Mouse (Mus musculus) forebrain, embryonic 14.5 days (tissue): ENCODE results near the gene Ush2a. TPM values are rescaled to one million over a fixed set of nuclear protein-coding genes. Genes with fewer than 3 reads are reported as not detected.

Experiments used
- ATAC-seq: fragments of 200-750 bp; cut with Nextera tagmentation; 2 replicates; pipeline ENCODE4 v1.8.0; 2017; ENCODE audit warnings: mild to moderate bottlenecking, moderate library complexity
- DNase-seq: peaks from one replicate; pipeline ENCODE4 v3.0.0-alpha.2; 2015; ENCODE audit warnings: low spot score
- H3K27ac ChIP-seq: fragments of 300-500 bp; sonication (generic); 2 replicates; pipeline ENCODE4 v1.5.1; 2014; ENCODE audit warnings: low read depth, mild to moderate bottlenecking, control low read depth, low read length, moderate library complexity
- H3K27me3 ChIP-seq: fragments of 300-500 bp; sonication (generic); replicated peaks from 2 replicates; pipeline ENCODE4 v1.6.1; 2014; ENCODE audit warnings: low read length, control low read depth, mixed read lengths; ENCODE audit not compliant: control insufficient read depth, insufficient read depth
- H3K36me3 ChIP-seq: fragments of 300-500 bp; sonication (generic); 2 replicates; pipeline ENCODE4 v1.6.1; 2014; ENCODE audit warnings: low read length, control low read depth; ENCODE audit not compliant: control insufficient read depth, insufficient read depth
- H3K4me1 ChIP-seq: fragments of 300-500 bp; sonication (generic); 2 replicates; pipeline ENCODE4 v1.6.1; 2014; ENCODE audit warnings: antibody characterized with exemption, low read length, control low read depth; ENCODE audit not compliant: control insufficient read depth, insufficient read depth
- H3K4me2 ChIP-seq: fragments of 300-500 bp; sonication (generic); 2 replicates; pipeline ENCODE4 v1.6.1; 2014; ENCODE audit warnings: mild to moderate bottlenecking, control low read depth, low read length
- H3K4me3 ChIP-seq: fragments of 300-500 bp; sonication (generic); 2 replicates; pipeline ENCODE4 v1.5.1; 2014; ENCODE audit warnings: low read depth, low read length, control low read depth
- H3K9ac ChIP-seq: fragments of 300-500 bp; sonication (generic); 2 replicates; pipeline ENCODE4 v1.6.1; 2014; ENCODE audit warnings: mild to moderate bottlenecking, low read length, control low read depth, moderate library complexity
- H3K9me3 ChIP-seq: fragments of 300-500 bp; sonication (generic); replicated peaks from 2 replicates; pipeline ENCODE4 v1.6.1; 2016; ENCODE audit warnings: low read length, control low read depth, mixed read lengths; ENCODE audit not compliant: control insufficient read depth
- WGBS: fragments of 180-500 bp; shearing (Covaris S2); extraction: QIAGEN DNeasy Blood & Tissue Kit; methylation state at CpG from one replicate; pipeline ENCODE4 v1.1.7; 2014; 5-methylcytosine and 5-hydroxymethylcytosine counted together
- polyA plus RNA-seq: library from polyadenylated mRNA; unstranded; fragments of >200 nt; fragmentation: Nextera tagmentation; extraction: Ambion mirVana; gene quantifications from 2 replicates; pipeline ENCODE4 v1.2.1, GENCODE M21; 2014

Gene Ush2a
- polyA plus RNA-seq, 1 experiment from 2014 or later = 0.30 TPM

DNA sequence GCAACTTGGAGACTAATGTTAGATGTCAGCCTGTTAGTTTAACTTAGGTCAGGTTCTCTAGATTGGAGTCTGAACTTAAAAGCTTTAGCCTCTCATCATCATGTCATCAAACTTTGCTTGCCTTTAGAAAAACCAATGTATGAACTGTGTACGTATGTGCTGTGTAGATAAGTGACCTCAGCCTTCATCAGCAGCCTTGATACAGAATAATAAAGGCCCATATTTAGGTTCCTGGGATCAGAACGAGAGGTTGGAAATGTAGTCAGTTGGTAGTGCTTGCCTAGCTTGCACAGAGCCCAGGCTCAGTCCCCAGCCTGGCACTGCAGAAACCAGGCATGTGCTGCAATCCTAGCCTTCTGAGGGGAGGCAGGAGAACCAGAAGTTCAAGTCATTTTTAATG, 562.4 kb downstream of the Ush2a start:
- DNase-seq (no peak), ATAC-seq (no peak)
- WGBS = 92% methylated on average over 2 of the region's 2 CpGs
- Histone ChIP-seq H3K27ac (no peak overlapping the region), H3K36me3 (no peaks in the 10 kb centered on the region), H3K27me3 (no peaks in the 10 kb centered on the region), H3K4me1 (no peaks in the 10 kb centered on the region), H3K4me2 (no peak overlapping the region), H3K4me3 (no peak overlapping the region), H3K9ac (no peak overlapping the region), H3K9me3 (no peaks in the 10 kb centered on the region)

DNA sequence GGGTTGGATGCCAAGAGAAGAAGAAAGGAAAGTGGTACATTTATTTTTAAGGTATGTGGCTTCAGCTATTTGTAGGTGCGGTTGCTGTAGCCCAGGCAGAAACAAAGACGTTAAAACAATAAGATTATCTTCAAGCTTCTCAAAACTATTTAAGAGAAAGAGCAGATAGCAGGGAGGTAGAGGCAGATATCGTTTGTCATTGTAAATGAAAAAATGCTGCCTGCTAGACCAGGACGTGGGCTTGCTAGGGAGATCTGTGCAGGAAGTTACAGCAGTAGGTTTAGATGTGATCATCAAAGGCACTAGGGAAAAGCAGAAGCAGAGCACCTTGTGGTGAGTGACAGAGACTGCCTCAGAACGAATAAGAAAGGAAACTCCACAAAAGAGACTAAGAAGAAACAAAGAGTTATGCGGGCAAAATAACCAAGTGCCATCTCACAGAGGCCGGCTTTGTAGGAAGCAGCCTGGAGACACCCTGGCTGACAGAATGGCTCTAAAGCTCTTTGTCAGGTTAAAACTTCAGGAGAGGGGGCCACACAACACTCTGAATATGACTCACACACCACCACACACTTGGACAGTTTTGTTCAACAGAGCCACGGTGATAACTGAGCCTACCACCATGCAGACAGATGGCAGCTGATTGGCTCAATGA, 563.2 kb downstream of the Ush2a start:
- no peaks in the 10 kb centered on the region for H3K27me3 ChIP-seq
- WGBS = 81% methylated on average over 8 of the region's 8 CpGs
- H3K36me3 ChIP-seq = no peaks in the 10 kb centered on the region
- ATAC-seq (no peak), DNase-seq (no peak)
- H3K9me3 ChIP-seq = no peaks in the 10 kb centered on the region
- no peaks in the 10 kb centered on the region for H3K4me1 ChIP-seq
- no peak overlapping the region for H3K4me3 ChIP-seq
- no peak overlapping the region for H3K4me2 ChIP-seq
- no peak overlapping the region for H3K9ac ChIP-seq
- no peak overlapping the region for H3K27ac ChIP-seq

- Histone ChIP-seq H3K27ac (no peak overlapping the region), H3K4me2 (no peak overlapping the region), H3K4me1 (no peaks in the 10 kb centered on the region), H3K4me3 (no peak overlapping the region), H3K27me3 (no peaks in the 10 kb centered on the region), H3K9ac (no peak overlapping the region), H3K36me3 (no peaks in the 10 kb centered on the region), H3K9me3 (no peaks in the 10 kb centered on the region)
- no peak for ATAC-seq
- DNase-seq = no peak
- WGBS = 77% methylated on average over 11 of the region's 11 CpGs
These were observed 568.9 kb downstream of the Ush2a start for GRCm38 (mm10) chr1:188830527-188831407.

GRCm38 (mm10) chr1:188833906-188834305, 572.1 kb downstream of the Ush2a start:
- H3K4me2 ChIP-seq = no peak overlapping the region
- WGBS = 10% methylated on average over 9 of the region's 9 CpGs
- no peaks in the 10 kb centered on the region for H3K36me3 ChIP-seq

GRCm38 (mm10) chr1:188834770-188835169, 572.9 kb downstream of the Ush2a start:
- H3K27me3 ChIP-seq = no peaks in the 10 kb centered on the region
- no peaks in the 10 kb centered on the region for H3K9me3 ChIP-seq
- DNase-seq (no peak), ATAC-seq (no peak)
- no peaks in the 10 kb centered on the region for H3K4me1 ChIP-seq
- 89% methylated on average over 3 of the region's 3 CpGs for WGBS
- no peak overlapping the region for H3K4me3 ChIP-seq
- no peak overlapping the region for H3K27ac ChIP-seq
- H3K36me3 ChIP-seq = no peaks in the 10 kb centered on the region
- no peak overlapping the region for H3K9ac ChIP-seq
- no peak overlapping the region for H3K4me2 ChIP-seq

More at GRCm38 (mm10) chr1:188833906-188834305, 572.1 kb downstream of the Ush2a start:
- ATAC-seq (no peak), DNase-seq (no peak)
- Histone ChIP-seq H3K9ac (no peak overlapping the region), H3K27ac (no peak overlapping the region), H3K9me3 (no peaks in the 10 kb centered on the region), H3K27me3 (no peaks in the 10 kb centered on the region), H3K4me3 (no peak overlapping the region), H3K4me1 (no peaks in the 10 kb centered on the region)

DNA sequence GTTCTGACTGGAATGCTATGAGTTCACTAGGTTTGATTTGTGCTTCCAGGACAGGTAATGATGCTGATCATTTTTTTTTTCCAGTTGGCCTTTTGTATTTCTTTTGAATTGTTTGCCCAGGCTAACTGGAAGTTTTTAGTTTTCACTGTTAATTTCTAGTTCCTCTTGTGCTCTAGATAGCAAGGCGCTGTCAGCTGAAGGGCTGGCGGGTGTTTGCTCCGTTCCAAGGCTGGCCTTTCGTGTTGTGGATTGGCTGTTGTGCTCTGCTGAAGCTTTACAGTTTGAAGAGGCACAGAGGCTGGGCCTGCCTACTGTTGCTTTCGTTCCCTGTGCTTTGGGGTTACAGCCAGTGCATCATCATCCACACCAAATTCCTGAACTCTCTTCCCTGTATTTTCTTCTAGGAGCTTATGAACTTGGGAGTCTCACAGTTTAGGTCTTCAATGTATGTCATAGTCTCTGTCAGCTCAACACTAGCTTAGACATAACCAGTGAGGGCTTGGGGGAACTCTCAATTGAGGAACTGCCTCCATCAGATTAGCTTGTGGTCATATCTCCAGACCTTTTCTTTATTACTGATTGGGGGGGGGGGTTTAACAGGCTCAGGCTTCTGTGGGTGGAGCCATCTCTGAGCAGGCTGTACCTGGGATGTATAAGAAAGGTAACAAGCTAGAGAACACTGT, 575.9 kb downstream of the Ush2a start:
- 87% methylated on average over 5 of the region's 5 CpGs for WGBS
- no peaks in the 10 kb centered on the region for H3K36me3 ChIP-seq
- no peak overlapping the region for H3K4me2 ChIP-seq
- H3K4me1 ChIP-seq = no peaks in the 10 kb centered on the region
- DNase-seq (no peak), ATAC-seq (no peak)
- no peak overlapping the region for H3K9ac ChIP-seq
- no peaks in the 10 kb centered on the region for H3K27me3 ChIP-seq
- no peaks in the 10 kb centered on the region for H3K9me3 ChIP-seq
- H3K4me3 ChIP-seq = no peak overlapping the region
- H3K27ac ChIP-seq = no peak overlapping the region

DNA sequence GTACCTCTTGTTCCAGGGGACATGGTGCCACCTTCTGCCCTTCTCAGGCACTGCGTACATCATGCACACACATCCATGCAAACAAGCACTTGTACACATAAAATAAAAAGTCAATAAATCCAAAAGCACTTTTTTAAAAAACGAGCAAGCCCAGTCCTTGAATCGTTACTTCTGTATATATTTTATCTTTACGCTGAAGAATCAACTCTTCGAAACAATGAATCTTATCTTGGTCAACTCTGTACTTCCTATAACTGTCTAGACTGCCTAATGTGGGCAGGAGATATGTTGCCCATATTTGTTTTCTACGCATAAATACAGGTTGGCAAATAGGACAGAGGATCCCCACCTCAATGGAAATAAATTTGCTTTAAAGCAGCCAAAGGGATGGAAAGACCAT, 585.4 kb downstream of the Ush2a start:
- ATAC-seq = no peak
- 93% methylated on average over 6 of the region's 6 CpGs for WGBS

GRCm38 (mm10) chr1:188852776-188853175, 591.0 kb downstream of the Ush2a start:
- 81% methylated on average over 5 of the region's 5 CpGs for WGBS

More for the DNA sequence above, 585.4 kb downstream of the Ush2a start:
- no peaks in the 10 kb centered on the region for H3K4me1 ChIP-seq
- H3K9ac ChIP-seq = no peak overlapping the region
- no peak overlapping the region for H3K27ac ChIP-seq
- no peaks in the 10 kb centered on the region for H3K27me3 ChIP-seq
- H3K9me3 ChIP-seq = no peaks in the 10 kb centered on the region
- no peak overlapping the region for H3K4me3 ChIP-seq
- no peaks in the 10 kb centered on the region for H3K36me3 ChIP-seq
- no peak overlapping the region for H3K4me2 ChIP-seq
- no peak for DNase-seq

More at GRCm38 (mm10) chr1:188852776-188853175, 591.0 kb downstream of the Ush2a start:
- no peak for ATAC-seq
- Histone ChIP-seq H3K4me3 (no peak overlapping the region), H3K9ac (no peak overlapping the region), H3K4me1 (no peaks in the 10 kb centered on the region), H3K36me3 (no peaks in the 10 kb centered on the region), H3K4me2 (no peak overlapping the region), H3K27me3 (no peaks in the 10 kb centered on the region), H3K27ac (no peak overlapping the region), H3K9me3 (no peaks in the 10 kb centered on the region)
- no peak for DNase-seq
